In genomic region chr2:180018573-180018972, GRCm38 (mm10) we compare ENCODE assay signal across 26 mouse cellular contexts. TPM values are rescaled to one million over a fixed set of nuclear protein-coding genes. Genes with fewer than 3 reads are reported as not detected.
DNase-seq lines count a peak whose midpoint lies in the region; ATAC-seq and TF ChIP-seq lines count a peak whose summit lies in the region.
"Had no signal": no experiment of that assay in that cellular context is flagged by ENCODE, and none has a peak within 500 bp of the region (broad histone marks: within the 10 kb centered on the region; RNA-seq: fewer than 3 reads in every experiment).

No protein-coding gene starts in this region.

- peaks cover 13% of the 10 kb centered on the region; the same call in 1 of the 2 replicates for H3K27me3 ChIP-seq in forebrain, embryonic 11.5 days (ENCODE audit: control insufficient read depth, insufficient read depth, low read length)
- peaks cover 17% of the 10 kb centered on the region for H3K27me3 ChIP-seq in forebrain, embryonic 16.5 days (replicated peaks; ENCODE audit: control insufficient read depth, insufficient read depth, low read length)
- 0 out of 2 replicates have a peak, but pooled peaks cover 7% of the 10 kb centered on the region for H3K27me3 ChIP-seq in kidney, embryonic 16.5 days (ENCODE audit: insufficient read depth, low read length)
- peaks cover 14% of the 10 kb centered on the region for H3K27me3 ChIP-seq in intestine, embryonic 15.5 days (replicated peaks)
- peaks cover 13% of the 10 kb centered on the region for H3K27me3 ChIP-seq in intestine, postnatal 0 days (replicated peaks; ENCODE audit: control insufficient read depth, insufficient read depth, low read length)

- no peaks in the 10 kb centered on the region for H3K36me3 ChIP-seq in forebrain, embryonic 11.5 days (ENCODE audit: control insufficient read depth, insufficient read depth, low read length)
- H3K36me3 ChIP-seq in forebrain, embryonic 16.5 days (ENCODE audit: control insufficient read depth, insufficient read depth), result no peaks in the 10 kb centered on the region
- no peaks in the 10 kb centered on the region for H3K36me3 ChIP-seq in kidney, embryonic 16.5 days (ENCODE audit: insufficient read depth, low read length)
- H3K36me3 ChIP-seq in intestine, embryonic 15.5 days, result no peaks in the 10 kb centered on the region
- no peaks in the 10 kb centered on the region for H3K36me3 ChIP-seq in intestine, postnatal 0 days (ENCODE audit: control insufficient read depth, insufficient read depth)
- H3K36me3 ChIP-seq: embryonic facial prominence, embryonic 10.5 days; embryonic facial prominence, embryonic 13.5 days; forebrain, embryonic 10.5 days; G1E; heart, embryonic 13.5 days; hindbrain, embryonic 12.5 days; hindbrain, embryonic 15.5 days had no signal

- no peak for TF ChIP-seq CTCF in intestine, postnatal 0 days (IDR thresholded peaks at IDR 0.05; ENCODE audit: low read depth)

- H3K4me2 ChIP-seq in forebrain, embryonic 11.5 days (ENCODE audit: low read depth, low read length, severe bottlenecking), result no peak overlapping the region
- no peak overlapping the region for H3K4me2 ChIP-seq in forebrain, embryonic 16.5 days (ENCODE audit: low read length)
- H3K4me2 ChIP-seq in kidney, embryonic 16.5 days (replicated peaks; ENCODE audit: low read depth, low read length), result no peak overlapping the region
- peak overlapping the region; percentile 26; the same call in 1 of the 2 replicates for H3K4me2 ChIP-seq in intestine, embryonic 15.5 days (replicated peaks)
- H3K4me2 ChIP-seq in intestine, postnatal 0 days (replicated peaks; ENCODE audit: low read depth), result peak overlapping the region; percentile 30
- H3K4me2 ChIP-seq: embryonic facial prominence, embryonic 13.5 days; heart, embryonic 13.5 days; hindbrain, embryonic 12.5 days; hindbrain, embryonic 15.5 days had no signal

- no peaks in the 10 kb centered on the region for H3K4me1 ChIP-seq in forebrain, embryonic 11.5 days (replicated peaks; ENCODE audit: control insufficient read depth, insufficient read depth, low read length)
- H3K4me1 ChIP-seq in forebrain, embryonic 16.5 days (replicated peaks; ENCODE audit: control insufficient read depth, insufficient read depth, low read length), result no peaks in the 10 kb centered on the region
- peaks cover 19% of the 10 kb centered on the region for H3K4me1 ChIP-seq in kidney, embryonic 16.5 days (ENCODE audit: insufficient read depth, low read length)
- H3K4me1 ChIP-seq in intestine, embryonic 15.5 days (replicated peaks), result peaks cover 25% of the 10 kb centered on the region
- H3K4me1 ChIP-seq in intestine, postnatal 0 days (replicated peaks; ENCODE audit: control insufficient read depth, insufficient read depth, low read length), result no peaks in the 10 kb centered on the region
- H3K4me1 ChIP-seq: embryonic facial prominence, embryonic 13.5 days; hindbrain, embryonic 12.5 days; hindbrain, embryonic 15.5 days had no signal

- H3K4me3 ChIP-seq in forebrain, embryonic 11.5 days (ENCODE audit: low read depth, low read length), result no peak overlapping the region
- H3K4me3 ChIP-seq in forebrain, embryonic 16.5 days (replicated peaks; ENCODE audit: low read length), result no peak overlapping the region
- no peak overlapping the region for H3K4me3 ChIP-seq in kidney, embryonic 16.5 days (ENCODE audit: low read length)
- no peak overlapping the region for H3K4me3 ChIP-seq in intestine, embryonic 15.5 days (replicated peaks)
- H3K4me3 ChIP-seq in intestine, postnatal 0 days (ENCODE audit: low read depth, low read length), result no peak overlapping the region
- H3K4me3 ChIP-seq: embryonic facial prominence, embryonic 10.5 days; embryonic facial prominence, embryonic 13.5 days; erythroblast, embryonic 14.5 days; forebrain, embryonic 10.5 days; heart, embryonic 13.5 days; hindbrain, embryonic 12.5 days; hindbrain, embryonic 15.5 days had no signal

- ATAC-seq in forebrain, embryonic 11.5 days (replicated peaks; ENCODE audit: low FRiP score), result no peak
- ATAC-seq in forebrain, embryonic 16.5 days, result no peak
- ATAC-seq in kidney, embryonic 16.5 days (ENCODE audit: low FRiP score, low TSS enrichment), result no peak
- ATAC-seq in intestine, embryonic 15.5 days, result peak; percentile 48; the same call in 1 of the 2 replicates
- peak; percentile 73 for ATAC-seq in intestine, postnatal 0 days
- ATAC-seq in erythroid progenitor cell, adult 5-6 weeks (replicated peaks; ENCODE audit: low FRiP score, poor library complexity, severe bottlenecking), result no peak
- ATAC-seq: forebrain, embryonic 14.5 days; Patski had no signal

- DNase-seq in forebrain, embryonic 11.5 days (ENCODE audit: low spot score), result peak; percentile 30
- no peak for DNase-seq in kidney, adult 8-10 months
- DNase-seq: adrenal gland, postnatal 10 days; adrenal gland, postnatal 36 days; B cell, adult 2 months; cerebellum, adult 8-10 months; cerebellum, postnatal 36 days; embryo, embryonic 11 days; heart, adult 18-20 months; heart, postnatal 14 days; heart, postnatal 4 days had no signal

- no peak overlapping the region for H3K9ac ChIP-seq in forebrain, embryonic 11.5 days (ENCODE audit: low read length)
- no peak overlapping the region for H3K9ac ChIP-seq in forebrain, embryonic 16.5 days (replicated peaks; ENCODE audit: low read depth, low read length)
- 0 out of 2 replicates have a peak overlapping the region, but pooled peaks have one; percentile 1 for H3K9ac ChIP-seq in kidney, embryonic 16.5 days (replicated peaks; ENCODE audit: low read length)
- no peak overlapping the region for H3K9ac ChIP-seq in intestine, embryonic 15.5 days
- no peak overlapping the region for H3K9ac ChIP-seq in intestine, postnatal 0 days (ENCODE audit: low read depth, low read length)
- H3K9ac ChIP-seq: embryonic facial prominence, embryonic 13.5 days; heart, embryonic 13.5 days; hindbrain, embryonic 12.5 days; hindbrain, embryonic 15.5 days had no signal

- no peak overlapping the region for H3K27ac ChIP-seq in forebrain, embryonic 11.5 days (ENCODE audit: low read depth, low read length)
- no peak overlapping the region for H3K27ac ChIP-seq in forebrain, embryonic 16.5 days (ENCODE audit: low read length)
- no peak overlapping the region for H3K27ac ChIP-seq in kidney, embryonic 16.5 days (ENCODE audit: low read length)
- H3K27ac ChIP-seq in intestine, embryonic 15.5 days, result 0 out of 2 replicates have a peak overlapping the region, but pooled peaks have one; percentile 40
- H3K27ac ChIP-seq in intestine, postnatal 0 days (ENCODE audit: low read depth, low read length), result no peak overlapping the region
- H3K27ac ChIP-seq: embryonic facial prominence, embryonic 10.5 days; embryonic facial prominence, embryonic 13.5 days; forebrain, embryonic 10.5 days; heart, embryonic 13.5 days; hindbrain, embryonic 12.5 days; hindbrain, embryonic 15.5 days had no signal

- H3K9me3 ChIP-seq in forebrain, embryonic 11.5 days (ENCODE audit: control insufficient read depth, low read length), result no peaks in the 10 kb centered on the region
- no peaks in the 10 kb centered on the region for H3K9me3 ChIP-seq in forebrain, embryonic 16.5 days (ENCODE audit: control insufficient read depth, low read length)
- H3K9me3 ChIP-seq in kidney, embryonic 16.5 days (ENCODE audit: low read length), result no peaks in the 10 kb centered on the region
- no peaks in the 10 kb centered on the region for H3K9me3 ChIP-seq in intestine, embryonic 15.5 days
- no peaks in the 10 kb centered on the region for H3K9me3 ChIP-seq in intestine, postnatal 0 days (ENCODE audit: control insufficient read depth)
- H3K9me3 ChIP-seq: embryonic facial prominence, embryonic 10.5 days; embryonic facial prominence, embryonic 13.5 days; forebrain, embryonic 10.5 days; G1E; heart, embryonic 13.5 days; hindbrain, embryonic 12.5 days; hindbrain, embryonic 15.5 days had no signal

- 86% methylated on average over 9 of the region's 9 CpGs for WGBS in forebrain, embryonic 11.5 days
- WGBS in forebrain, embryonic 16.5 days, result 84% methylated on average over 9 of the region's 9 CpGs
- 34% methylated on average over 9 of the region's 9 CpGs for WGBS in kidney, embryonic 16.5 days
- WGBS in intestine, embryonic 15.5 days, result 64% methylated on average over 9 of the region's 9 CpGs
- 45% methylated on average over 9 of the region's 9 CpGs for WGBS in intestine, postnatal 0 days

RNA-seq across cellular contexts. Expression of gene Lsm14b, which starts 6.2 kb away (rescaled TPM):
- polyA plus RNA-seq in forebrain, embryonic 11.5 days (2014; fragmentation: Nextera tagmentation; extraction: Ambion mirVana), result 7.5 and 8.9 TPM in 2 replicates
- polyA plus RNA-seq in forebrain, embryonic 16.5 days (2015; fragmentation: Nextera tagmentation; extraction: Ambion mirVana), result 23.8 and 26.1 TPM in 2 replicates
- 4.8 and 7.0 TPM in 2 replicates for polyA plus RNA-seq in kidney, embryonic 16.5 days (2015; fragmentation: Nextera tagmentation; extraction: Ambion mirVana)
- 5.5 and 5.6 TPM in 2 replicates for polyA plus RNA-seq in intestine, embryonic 15.5 days (2015; fragmentation: Nextera tagmentation; extraction: Ambion mirVana)
- polyA plus RNA-seq in intestine, postnatal 0 days (2015; fragmentation: Nextera tagmentation; extraction: Ambion mirVana), result 3.2 and 3.7 TPM in 2 replicates
- 6.5 and 7.1 TPM in 2 replicates for total RNA-seq in erythroid progenitor cell, adult 5-6 weeks (2015; ENCODE audit: low replicate concordance)
- 5.7 and 11.3 TPM in 2 replicates for total RNA-seq in erythroid progenitor cell, adult 5-6 weeks (2017; ENCODE audit: low replicate concordance)

RNA-seq across cellular contexts. Expression of gene Psma7, which starts 23.7 kb away (rescaled TPM):
- 681 and 714 TPM in 2 replicates for polyA plus RNA-seq in forebrain, embryonic 11.5 days (2014; fragmentation: Nextera tagmentation; extraction: Ambion mirVana)
- 537 and 590 TPM in 2 replicates for polyA plus RNA-seq in forebrain, embryonic 16.5 days (2015; fragmentation: Nextera tagmentation; extraction: Ambion mirVana)
- polyA plus RNA-seq in kidney, embryonic 16.5 days (2015; fragmentation: Nextera tagmentation; extraction: Ambion mirVana), result 619 and 638 TPM in 2 replicates
- polyA plus RNA-seq in intestine, embryonic 15.5 days (2015; fragmentation: Nextera tagmentation; extraction: Ambion mirVana), result 584 and 619 TPM in 2 replicates
- polyA plus RNA-seq in intestine, postnatal 0 days (2015; fragmentation: Nextera tagmentation; extraction: Ambion mirVana), result 423 and 444 TPM in 2 replicates
- 54.1 and 65.2 TPM in 2 replicates for total RNA-seq in erythroid progenitor cell, adult 5-6 weeks (2015; ENCODE audit: low replicate concordance)
- total RNA-seq in erythroid progenitor cell, adult 5-6 weeks (2017; ENCODE audit: low replicate concordance), result 69.1 and 112 TPM in 2 replicates

RNA-seq across cellular contexts. Expression of gene Ss18l1, which starts 23.7 kb away (rescaled TPM):
- polyA plus RNA-seq in forebrain, embryonic 11.5 days (2014; fragmentation: Nextera tagmentation; extraction: Ambion mirVana), result 16.8 and 17.8 TPM in 2 replicates
- 70.1 and 73.5 TPM in 2 replicates for polyA plus RNA-seq in forebrain, embryonic 16.5 days (2015; fragmentation: Nextera tagmentation; extraction: Ambion mirVana)
- polyA plus RNA-seq in kidney, embryonic 16.5 days (2015; fragmentation: Nextera tagmentation; extraction: Ambion mirVana), result 7.0 and 7.4 TPM in 2 replicates
- polyA plus RNA-seq in intestine, embryonic 15.5 days (2015; fragmentation: Nextera tagmentation; extraction: Ambion mirVana), result 3.7 and 4.2 TPM in 2 replicates
- 1.2 and 1.3 TPM in 2 replicates for polyA plus RNA-seq in intestine, postnatal 0 days (2015; fragmentation: Nextera tagmentation; extraction: Ambion mirVana)
- total RNA-seq in erythroid progenitor cell, adult 5-6 weeks (2015; ENCODE audit: low replicate concordance), result 0.36 TPM in 1 of 2 replicates, not detected in the other
- 0.13 and 0.68 TPM in 2 replicates for total RNA-seq in erythroid progenitor cell, adult 5-6 weeks (2017; ENCODE audit: low replicate concordance)

RNA-seq across cellular contexts. Expression of gene Taf4, which starts 42.1 kb away (rescaled TPM):
- polyA plus RNA-seq in forebrain, embryonic 11.5 days (2014; fragmentation: Nextera tagmentation; extraction: Ambion mirVana), result 7.4 and 8.2 TPM in 2 replicates
- polyA plus RNA-seq in forebrain, embryonic 16.5 days (2015; fragmentation: Nextera tagmentation; extraction: Ambion mirVana), result 4.4 and 4.5 TPM in 2 replicates
- 3.4 and 4.1 TPM in 2 replicates for polyA plus RNA-seq in kidney, embryonic 16.5 days (2015; fragmentation: Nextera tagmentation; extraction: Ambion mirVana)
- polyA plus RNA-seq in intestine, embryonic 15.5 days (2015; fragmentation: Nextera tagmentation; extraction: Ambion mirVana), result 3.0 and 3.1 TPM in 2 replicates
- 2.3 and 3.0 TPM in 2 replicates for polyA plus RNA-seq in intestine, postnatal 0 days (2015; fragmentation: Nextera tagmentation; extraction: Ambion mirVana)
- 51.6 and 57.3 TPM in 2 replicates for total RNA-seq in erythroid progenitor cell, adult 5-6 weeks (2015; ENCODE audit: low replicate concordance)
- total RNA-seq in erythroid progenitor cell, adult 5-6 weeks (2017; ENCODE audit: low replicate concordance), result 84.2 and 117 TPM in 2 replicates

RNA-seq across cellular contexts. Expression of gene Mtg2, which starts 51.8 kb away (rescaled TPM):
- 32.3 and 34.8 TPM in 2 replicates for polyA plus RNA-seq in forebrain, embryonic 11.5 days (2014; fragmentation: Nextera tagmentation; extraction: Ambion mirVana)
- 33.5 and 38.1 TPM in 2 replicates for polyA plus RNA-seq in forebrain, embryonic 16.5 days (2015; fragmentation: Nextera tagmentation; extraction: Ambion mirVana)
- 27.3 and 29.6 TPM in 2 replicates for polyA plus RNA-seq in kidney, embryonic 16.5 days (2015; fragmentation: Nextera tagmentation; extraction: Ambion mirVana)
- 24.9 and 28.2 TPM in 2 replicates for polyA plus RNA-seq in intestine, embryonic 15.5 days (2015; fragmentation: Nextera tagmentation; extraction: Ambion mirVana)
- 9.8 and 11.1 TPM in 2 replicates for polyA plus RNA-seq in intestine, postnatal 0 days (2015; fragmentation: Nextera tagmentation; extraction: Ambion mirVana)
- 1.3 TPM in 1 of 2 replicates, not detected in the other for total RNA-seq in erythroid progenitor cell, adult 5-6 weeks (2015; ENCODE audit: low replicate concordance)
- 2.6 and 4.9 TPM in 2 replicates for total RNA-seq in erythroid progenitor cell, adult 5-6 weeks (2017; ENCODE audit: low replicate concordance)

Comparison
In these comparisons a context has a peak if more than half of its experiments do, and no peak if none do; other contexts are left out.
1. ATAC-seq: peak in intestine, embryonic 15.5 days (single experiment) and intestine, postnatal 0 days (single experiment); none in forebrain, embryonic 11.5 days (single experiment), forebrain, embryonic 16.5 days (single experiment), kidney, embryonic 16.5 days (single experiment) and erythroid progenitor cell, adult 5-6 weeks (single experiment).
2. H3K4me2 ChIP-seq: peak in intestine, embryonic 15.5 days (single experiment) and intestine, postnatal 0 days (single experiment); none in forebrain, embryonic 11.5 days (single experiment), forebrain, embryonic 16.5 days (single experiment) and kidney, embryonic 16.5 days (single experiment).